Mouse (Mus musculus) ES-E14 (cell line): ENCODE data around the gene C2cd4d.

Experiments used
- MAFK ChIP-seq: IDR thresholded peaks from 2 replicates; pipeline ENCODE4 v1.6.1; 2014; ENCODE audit warnings: mild to moderate bottlenecking, low read depth, low read length, inconsistent platforms; ENCODE audit not compliant: insufficient read depth
- ZNF384 ChIP-seq: IDR thresholded peaks from 2 replicates; pipeline ENCODE4 v1.6.1; 2012; ENCODE audit warnings: low read depth, low read length, inconsistent platforms

DNA sequence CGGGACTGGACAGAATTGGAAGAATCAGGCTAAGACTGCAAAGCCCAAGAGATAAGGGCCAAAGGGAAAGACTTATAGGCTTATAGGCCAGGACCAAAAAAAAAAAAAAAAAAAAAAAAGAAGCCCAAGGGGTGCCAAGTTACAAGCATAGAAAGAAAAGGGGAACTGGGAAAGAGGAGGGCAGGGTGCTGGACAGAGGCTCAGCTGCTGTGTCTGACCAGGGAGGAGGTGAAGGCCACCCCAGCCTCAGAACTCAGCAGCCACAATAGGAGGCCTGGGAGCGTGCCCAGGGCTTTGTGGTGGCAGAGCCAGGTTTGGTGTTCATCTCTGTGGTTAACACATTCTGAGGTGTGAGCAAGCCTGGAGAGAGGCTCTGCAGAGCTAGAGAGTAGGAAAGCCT lies 12.9 kb downstream of the C2cd4d start:
- TF ChIP-seq ZNF384 (no peak), MAFK (no peak)
